Mouse (Mus musculus) midbrain, postnatal 0 days (tissue): ENCODE measurements around the gene Mief1. TPM values are rescaled to one million over a fixed set of nuclear protein-coding genes. Genes with fewer than 3 reads are reported as not detected.

ENCODE experiments used
- ATAC-seq: fragments of 200-750 bp; cut with Nextera tagmentation; 2 replicates; pipeline ENCODE4 v1.8.0; 2017; ENCODE audit warnings: moderate number of reproducible peaks, mild to moderate bottlenecking, moderate TSS enrichment, moderate library complexity; ENCODE audit not compliant: low FRiP score
- DNase-seq: peaks from one replicate; pipeline ENCODE4 v3.0.0-alpha.2; 2015; ENCODE audit warnings: low spot score
- H3K27ac ChIP-seq: fragments of 300-500 bp; sonication (generic); 2 replicates; pipeline ENCODE4 v1.5.1; 2014; ENCODE audit warnings: low read depth, mild to moderate bottlenecking, low read length, mixed read lengths
- H3K27me3 ChIP-seq: fragments of 300-500 bp; sonication (generic); 2 replicates; pipeline ENCODE4 v1.6.1; 2014; ENCODE audit warnings: low read length, control low read depth, mixed read lengths; ENCODE audit not compliant: insufficient read depth
- H3K36me3 ChIP-seq: fragments of 300-500 bp; sonication (generic); 2 replicates; pipeline ENCODE4 v1.6.1; 2014; ENCODE audit warnings: low read length, control low read depth, mixed read lengths; ENCODE audit not compliant: insufficient read depth
- H3K4me1 ChIP-seq: fragments of 300-500 bp; sonication (generic); 2 replicates; pipeline ENCODE4 v1.6.1; 2014; ENCODE audit warnings: mild to moderate bottlenecking, control low read depth, antibody characterized with exemption, low read length, mixed read lengths; ENCODE audit not compliant: insufficient read depth
- H3K4me2 ChIP-seq: fragments of 300-500 bp; sonication (generic); 2 replicates; pipeline ENCODE4 v1.6.1; 2014; ENCODE audit warnings: low read depth, mild to moderate bottlenecking, low read length, mixed read lengths; ENCODE audit not compliant: poor library complexity, severe bottlenecking
- H3K4me3 ChIP-seq: fragments of 300-500 bp; sonication (generic); 2 replicates; pipeline ENCODE4 v1.5.1; 2014; ENCODE audit warnings: low read depth, mild to moderate bottlenecking, low read length, moderate library complexity
- H3K9ac ChIP-seq: fragments of 300-500 bp; sonication (generic); replicated peaks from 2 replicates; pipeline ENCODE4 v1.6.1; 2014; ENCODE audit warnings: mild to moderate bottlenecking, low read length, moderate library complexity, mixed read lengths; ENCODE audit not compliant: poor library complexity, severe bottlenecking
- H3K9me3 ChIP-seq: fragments of 300-500 bp; sonication (generic); 2 replicates; pipeline ENCODE4 v1.6.1; 2016; ENCODE audit warnings: low read length, control low read depth
- CTCF ChIP-seq: IDR thresholded peaks from 2 replicates; pipeline ENCODE4 v1.5.1; 2016; ENCODE audit warnings: antibody characterized with exemption, mild to moderate bottlenecking
- WGBS: fragments of 180-500 bp; shearing (Covaris S2); extraction: QIAGEN DNeasy Blood & Tissue Kit; methylation state at CpG from one replicate; pipeline ENCODE4 v1.1.7; 2014; 5-methylcytosine and 5-hydroxymethylcytosine counted together
- polyA plus RNA-seq: library from polyadenylated mRNA; unstranded; fragments of >200 nt; fragmentation: Nextera tagmentation; extraction: Ambion mirVana; gene quantifications from 2 replicates; pipeline ENCODE4 v1.2.1, GENCODE M21; 2015
- total RNA-seq: library from RNA; depleted of rRNA; stranded (reverse); fragments of >200 nt; gene quantifications from 2 replicates; pipeline ENCODE4 v1.2.3, GENCODE M21; 2014

Gene Mief1
- total and polyA plus RNA-seq, 2 experiments from 2014 or later, result 21.9 to 46.3 TPM

- Histone ChIP-seq H3K27ac (no peak overlapping the region), H3K27me3 (peaks cover 4% of the 10 kb centered on the region; the same call in 1 of the 2 replicates), H3K4me1 (no peaks in the 10 kb centered on the region), H3K9ac (no peak overlapping the region), H3K4me3 (no peak overlapping the region), H3K9me3 (no peaks in the 10 kb centered on the region), H3K4me2 (no peak overlapping the region), H3K36me3 (no peaks in the 10 kb centered on the region)
- ATAC-seq, result no peak
- WGBS, result 76% methylated on average over 4 of the region's 5 CpGs
- no peak for TF ChIP-seq CTCF
- no peak for DNase-seq
These were observed 44.4 kb downstream of the Mief1 start for GRCm38 (mm10) chr15:80278121-80278759.

- TF ChIP-seq CTCF, result no peak
- peaks cover 4% of the 10 kb centered on the region; the same call in 1 of the 2 replicates for H3K27me3 ChIP-seq
- no peaks in the 10 kb centered on the region for H3K9me3 ChIP-seq
- DNase-seq (no peak), ATAC-seq (no peak)
- H3K4me1 ChIP-seq, result no peaks in the 10 kb centered on the region
- H3K4me3 ChIP-seq, result no peak overlapping the region
- H3K27ac ChIP-seq, result no peak overlapping the region
- H3K9ac ChIP-seq, result no peak overlapping the region
- no peak overlapping the region for H3K4me2 ChIP-seq
- WGBS, result 79% methylated on average over 2 of the region's 2 CpGs
- H3K36me3 ChIP-seq, result no peaks in the 10 kb centered on the region
These were observed 45.2 kb downstream of the Mief1 start for GRCm38 (mm10) chr15:80279053-80279452.

- no peak overlapping the region for H3K9ac ChIP-seq
- H3K36me3 ChIP-seq, result no peaks in the 10 kb centered on the region
- DNase-seq, result no peak
- no peak overlapping the region for H3K4me2 ChIP-seq
- H3K4me1 ChIP-seq, result no peaks in the 10 kb centered on the region
- H3K27ac ChIP-seq, result no peak overlapping the region
- H3K4me3 ChIP-seq, result no peak overlapping the region
- no peaks in the 10 kb centered on the region for H3K9me3 ChIP-seq
- H3K27me3 ChIP-seq, result peaks cover 4% of the 10 kb centered on the region
- 24% methylated on average over 6 of the region's 6 CpGs for WGBS
- TF ChIP-seq CTCF, result peak; percentile 79
- no peak for ATAC-seq
These were observed 46.8 kb downstream of the Mief1 start for GRCm38 (mm10) chr15:80280646-80281045.

- under 1% methylated on average over 43 of the region's 50 CpGs for WGBS
- Histone ChIP-seq H3K9me3 (no peaks in the 10 kb centered on the region), H3K27me3 (peaks cover 11% of the 10 kb centered on the region)
These were observed 53.1 kb downstream of the Mief1 start, which contains the start of gene Cacna1i for GRCm38 (mm10) chr15:80286851-80287415. Gene Cacna1i (plus strand): TSS chr15:80287238.

GRCm38 (mm10) chr15:80288036-80288435 is 54.2 kb downstream of the Mief1 start:
- no peak for TF ChIP-seq CTCF
- Histone ChIP-seq H3K27me3 (peaks cover 8% of the 10 kb centered on the region), H3K4me3 (peak overlapping the region; percentile 69), H3K36me3 (no peaks in the 10 kb centered on the region), H3K4me2 (peak overlapping the region; percentile 92), H3K27ac (no peak overlapping the region), H3K9me3 (no peaks in the 10 kb centered on the region), H3K9ac (peak overlapping the region; percentile 76), H3K4me1 (peaks cover 2% of the 10 kb centered on the region; the same call in 1 of the 2 replicates)
- ATAC-seq (no peak), DNase-seq (no peak)
- WGBS, result 2% methylated on average over 23 of the region's 23 CpGs

More at GRCm38 (mm10) chr15:80286851-80287415, 53.1 kb downstream of the Mief1 start, which contains the start of gene Cacna1i:
- peaks cover 2% of the 10 kb centered on the region; the same call in 1 of the 2 replicates for H3K4me1 ChIP-seq
- DNase-seq (peak; percentile 74), ATAC-seq (peak; percentile 59; the same call in 1 of the 2 replicates)
- peak within 1 kb of the TSS; percentile 92 for H3K4me2 ChIP-seq
- no peak within 1 kb of the TSS for H3K27ac ChIP-seq
- H3K9ac ChIP-seq, result peak within 1 kb of the TSS; percentile 76
- peak within 1 kb of the TSS; percentile 69 for H3K4me3 ChIP-seq
- no peaks in the 10 kb centered on the region for H3K36me3 ChIP-seq
- TF ChIP-seq CTCF, result peak; percentile 59

DNA sequence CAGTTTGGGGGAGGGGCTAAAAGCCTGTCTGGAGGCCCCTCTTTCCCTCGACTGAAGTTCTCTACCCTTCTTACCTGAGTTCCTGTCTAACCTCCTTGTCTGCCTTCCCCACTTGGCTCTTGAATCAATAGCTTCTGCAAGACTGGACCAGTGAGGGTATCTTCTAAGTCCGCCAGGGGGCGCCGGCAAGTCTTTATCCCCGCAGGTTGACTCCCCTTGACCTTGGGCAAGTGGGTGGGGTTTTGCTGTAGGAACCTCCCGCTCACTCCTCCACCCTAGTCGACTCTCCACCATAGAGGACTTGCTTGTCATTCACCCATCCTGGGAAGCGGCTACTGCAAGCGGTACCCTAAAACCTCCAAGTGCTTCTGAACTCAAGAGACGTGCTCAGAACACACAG is 55.6 kb downstream of the Mief1 start:
- peak; percentile 58 for DNase-seq

More for the DNA sequence above, 55.6 kb downstream of the Mief1 start:
- peak; percentile 68 for TF ChIP-seq CTCF
- Histone ChIP-seq H3K4me2 (peak overlapping the region; percentile 92), H3K9me3 (no peaks in the 10 kb centered on the region), H3K9ac (no peak overlapping the region), H3K36me3 (no peaks in the 10 kb centered on the region), H3K4me1 (peaks cover 2% of the 10 kb centered on the region; the same call in 1 of the 2 replicates), H3K4me3 (no peak overlapping the region), H3K27me3 (peaks cover 8% of the 10 kb centered on the region), H3K27ac (no peak overlapping the region)
- 11% methylated on average over 10 of the region's 10 CpGs for WGBS
- no peak for ATAC-seq
